Mouse (Mus musculus): ENCODE data around the gene 1700102P08Rik. TPM values are rescaled to one million over a fixed set of nuclear protein-coding genes. Genes with fewer than 3 reads are reported as not detected.

1700102P08Rik gene
- 0.54 and 0.61 TPM in 2 replicates for polyA plus RNA-seq (2015; fragmentation: Nextera tagmentation; extraction: Ambion mirVana)

GRCm38 (mm10) chr9:108392676-108393075 is at the start of gene 1700102P08Rik:
1700102P08Rik (plus strand) TSS chr9:108392805.
- 69% methylated on average over 18 of the region's 18 CpGs for WGBS
- H3K4me1 ChIP-seq = no peaks in the 10 kb centered on the region
- H3K36me3 ChIP-seq = peaks cover 68% of the 10 kb centered on the region
- no peak for ATAC-seq (replicated peaks; ENCODE audit: low FRiP score)
- H3K9ac ChIP-seq = no peak within 1 kb of the TSS
- H3K27me3 ChIP-seq = no peaks in the 10 kb centered on the region
- H3K4me3 ChIP-seq (replicated peaks) = no peak within 1 kb of the TSS
- no peak within 1 kb of the TSS for H3K27ac ChIP-seq
- no peak within 1 kb of the TSS for H3K4me2 ChIP-seq
- H3K9me3 ChIP-seq (replicated peaks) = no peaks in the 10 kb centered on the region

DNA sequence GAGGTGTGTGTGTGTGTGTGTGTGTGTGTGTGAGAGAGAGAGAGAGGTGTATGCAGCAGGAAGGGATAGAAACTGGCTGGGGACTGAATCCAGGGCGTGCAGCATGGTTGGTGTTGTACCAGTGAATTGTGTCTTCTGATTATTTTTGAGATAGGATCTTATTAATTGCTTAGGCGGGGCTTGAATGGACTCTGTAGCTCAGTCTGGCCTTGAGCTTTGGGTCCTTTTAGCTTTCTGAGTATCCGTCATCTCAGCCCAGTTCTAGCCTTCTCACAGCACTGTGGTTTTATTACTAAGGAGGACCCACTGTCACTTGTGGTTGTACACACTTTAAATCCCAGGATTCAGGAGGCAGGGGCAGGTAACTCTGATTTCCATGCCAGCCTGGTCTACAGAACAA is 49.3 kb upstream of the 1700102P08Rik start:
- Histone ChIP-seq H3K4me2 (no peak overlapping the region), H3K36me3 (peaks cover 5% of the 10 kb centered on the region), H3K4me3 (replicated peaks) (no peak overlapping the region), H3K9me3 (replicated peaks) (no peaks in the 10 kb centered on the region), H3K27me3 (no peaks in the 10 kb centered on the region), H3K27ac (no peak overlapping the region), H3K9ac (no peak overlapping the region), H3K4me1 (peaks cover 42% of the 10 kb centered on the region)
- ATAC-seq (replicated peaks; ENCODE audit: low FRiP score) = no peak
- 77% methylated on average over 3 of the region's 3 CpGs for WGBS

DNA sequence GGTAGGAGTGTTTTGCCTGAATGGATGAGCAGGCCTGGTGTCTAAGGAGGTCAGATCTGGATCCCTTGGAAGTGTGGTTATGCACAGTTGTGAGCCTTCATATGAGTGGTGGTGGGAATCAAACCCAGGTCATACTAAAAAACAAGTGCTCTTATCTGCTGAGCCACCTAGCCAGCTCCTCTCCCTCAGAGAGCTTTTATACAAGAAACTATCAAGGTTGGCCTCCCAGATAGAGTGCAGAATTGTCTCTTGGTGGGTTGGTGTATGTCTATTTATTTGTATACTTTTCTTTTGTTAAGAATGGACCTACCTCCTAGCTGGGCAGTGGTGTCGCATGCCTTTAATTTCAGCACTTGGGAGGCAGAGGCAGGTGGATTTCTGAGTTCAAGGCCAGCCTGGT is 48.8 kb upstream of the 1700102P08Rik start:
- no peak overlapping the region for H3K27ac ChIP-seq
- WGBS = 100% methylated on average over 1 of the region's 1 CpGs
- no peak overlapping the region for H3K4me2 ChIP-seq
- no peak for ATAC-seq (replicated peaks; ENCODE audit: low FRiP score)
- peaks cover 4% of the 10 kb centered on the region; the same call in 1 of the 2 replicates for H3K36me3 ChIP-seq
- H3K4me3 ChIP-seq (replicated peaks) = no peak overlapping the region
- peaks cover 42% of the 10 kb centered on the region for H3K4me1 ChIP-seq
- H3K27me3 ChIP-seq = no peaks in the 10 kb centered on the region
- no peak overlapping the region for H3K9ac ChIP-seq
- H3K9me3 ChIP-seq (replicated peaks) = no peaks in the 10 kb centered on the region

GRCm38 (mm10) chr9:108344471-108344870 is 48.1 kb upstream of the 1700102P08Rik start:
- Histone ChIP-seq H3K27ac (no peak overlapping the region), H3K36me3 (peaks cover 4% of the 10 kb centered on the region; the same call in 1 of the 2 replicates), H3K4me1 (peaks cover 48% of the 10 kb centered on the region), H3K9ac (no peak overlapping the region), H3K27me3 (no peaks in the 10 kb centered on the region), H3K4me2 (no peak overlapping the region), H3K9me3 (replicated peaks) (no peaks in the 10 kb centered on the region), H3K4me3 (replicated peaks) (no peak overlapping the region)
- WGBS = 89% methylated on average over 4 of the region's 4 CpGs
- ATAC-seq (replicated peaks; ENCODE audit: low FRiP score) = no peak

- Histone ChIP-seq H3K4me3 (replicated peaks) (peak overlapping the region; percentile 94), H3K27ac (peak overlapping the region; percentile 98), H3K9ac (peak overlapping the region; percentile 85), H3K4me2 (peak overlapping the region; percentile 70), H3K4me1 (peaks cover 26% of the 10 kb centered on the region), H3K36me3 (peaks cover 19% of the 10 kb centered on the region), H3K27me3 (no peaks in the 10 kb centered on the region), H3K9me3 (replicated peaks) (no peaks in the 10 kb centered on the region)
- WGBS = 4% methylated on average over 11 of the region's 11 CpGs
- no peak for ATAC-seq (replicated peaks; ENCODE audit: low FRiP score)
Observed at GRCm38 (mm10) chr9:108347024-108347423, 45.6 kb upstream of the 1700102P08Rik start.

GRCm38 (mm10) chr9:108347540-108348289 is 44.9 kb upstream of the 1700102P08Rik start, which contains the start of gene Usp4:
Usp4 (plus strand) TSS chr9:108347853.
- Histone ChIP-seq H3K27ac (peak within 1 kb of the TSS; percentile 98), H3K36me3 (peaks cover 25% of the 10 kb centered on the region), H3K4me2 (peak within 1 kb of the TSS; percentile 70), H3K4me3 (replicated peaks) (peak within 1 kb of the TSS; percentile 94), H3K9me3 (replicated peaks) (no peaks in the 10 kb centered on the region), H3K9ac (peak within 1 kb of the TSS; percentile 85), H3K4me1 (peaks cover 21% of the 10 kb centered on the region), H3K27me3 (no peaks in the 10 kb centered on the region)
- WGBS = under 1% methylated on average over 72 of the region's 75 CpGs
- peak; percentile 95 for ATAC-seq (replicated peaks; ENCODE audit: low FRiP score)

- Histone ChIP-seq H3K4me1 (peaks cover 21% of the 10 kb centered on the region), H3K36me3 (peaks cover 31% of the 10 kb centered on the region)
- WGBS = 2% methylated on average over 14 of the region's 14 CpGs
Observed at GRCm38 (mm10) chr9:108348290-108348680, 44.3 kb upstream of the 1700102P08Rik start.

DNA sequence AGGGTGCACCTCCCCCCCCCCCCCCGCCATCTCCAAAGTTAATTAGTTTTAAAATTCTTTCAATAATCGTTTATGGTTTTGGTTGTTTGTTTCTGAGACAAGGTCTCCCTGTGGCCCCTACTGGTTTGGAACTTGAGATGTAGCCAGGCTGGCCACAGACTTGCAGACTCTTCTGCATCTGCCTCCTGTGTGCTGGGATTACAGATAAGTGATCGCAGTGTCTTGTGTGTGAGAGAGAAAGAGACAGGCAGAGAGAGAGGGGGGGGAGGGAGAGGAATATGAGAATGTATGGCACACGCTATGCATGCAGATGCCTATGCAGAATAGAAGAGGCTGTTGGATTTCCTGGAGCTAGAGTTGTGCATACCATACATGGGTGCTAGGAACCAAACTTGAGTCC is 42.9 kb upstream of the 1700102P08Rik start:
- H3K4me3 ChIP-seq (replicated peaks) = no peak overlapping the region
- no peak for ATAC-seq (replicated peaks; ENCODE audit: low FRiP score)
- H3K4me1 ChIP-seq = peaks cover 21% of the 10 kb centered on the region
- H3K27ac ChIP-seq = no peak overlapping the region
- no peaks in the 10 kb centered on the region for H3K27me3 ChIP-seq
- WGBS = 89% methylated on average over 4 of the region's 4 CpGs
- no peak overlapping the region for H3K4me2 ChIP-seq
- no peaks in the 10 kb centered on the region for H3K9me3 ChIP-seq (replicated peaks)
- peaks cover 46% of the 10 kb centered on the region for H3K36me3 ChIP-seq
- no peak overlapping the region for H3K9ac ChIP-seq

More at GRCm38 (mm10) chr9:108348290-108348680, 44.3 kb upstream of the 1700102P08Rik start:
- Histone ChIP-seq H3K27ac (peak overlapping the region; percentile 98), H3K4me2 (peak overlapping the region; percentile 70), H3K4me3 (replicated peaks) (peak overlapping the region; percentile 94), H3K9ac (peak overlapping the region; percentile 85), H3K9me3 (replicated peaks) (no peaks in the 10 kb centered on the region), H3K27me3 (no peaks in the 10 kb centered on the region)
- no peak for ATAC-seq (replicated peaks; ENCODE audit: low FRiP score)

DNA sequence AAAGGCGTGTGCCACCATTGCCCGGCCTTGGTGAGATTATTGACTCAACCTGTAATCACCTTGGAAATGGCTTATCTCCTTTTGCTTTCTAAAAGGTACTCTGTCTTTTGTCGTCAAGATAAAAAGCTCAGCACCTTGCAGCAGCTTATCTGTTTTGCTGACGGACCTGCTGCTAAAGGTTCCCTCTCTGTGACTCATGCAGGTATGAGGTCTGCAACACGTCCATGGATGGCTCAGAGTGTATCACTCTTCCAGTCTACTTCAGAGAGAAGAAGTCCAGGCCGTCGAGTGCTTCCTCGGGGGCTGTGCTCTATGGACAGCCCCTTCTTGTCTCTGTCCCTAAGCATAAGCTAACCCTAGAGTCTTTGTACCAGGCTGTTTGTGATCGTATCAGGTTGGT is 14.4 kb upstream of the 1700102P08Rik start:
- Histone ChIP-seq H3K27ac (no peak overlapping the region), H3K9ac (no peak overlapping the region), H3K9me3 (replicated peaks) (no peaks in the 10 kb centered on the region), H3K4me2 (no peak overlapping the region), H3K4me3 (replicated peaks) (no peak overlapping the region), H3K4me1 (no peaks in the 10 kb centered on the region), H3K27me3 (no peaks in the 10 kb centered on the region), H3K36me3 (peaks cover 96% of the 10 kb centered on the region)
- WGBS = 92% methylated on average over 9 of the region's 9 CpGs
- ATAC-seq (replicated peaks; ENCODE audit: low FRiP score) = no peak

DNA sequence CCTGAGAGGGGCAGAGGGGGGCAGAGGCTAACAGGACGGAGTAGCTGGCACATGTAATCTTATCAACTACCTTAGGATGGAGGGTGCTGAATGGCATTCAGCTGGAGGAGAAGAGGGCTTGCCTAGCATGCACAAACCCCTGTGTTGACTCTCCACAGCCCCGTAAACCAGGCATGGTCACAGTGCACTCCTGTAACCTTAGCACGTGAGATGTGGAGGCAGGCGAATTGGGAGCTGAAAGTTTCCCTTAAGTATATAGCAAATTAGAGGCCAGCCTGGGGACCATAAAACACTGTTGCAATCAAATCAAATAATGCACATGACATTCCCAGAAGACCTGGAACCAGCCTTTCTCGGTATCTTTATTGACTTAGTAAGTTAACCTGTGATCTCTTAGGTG is 13.9 kb upstream of the 1700102P08Rik start:
- Histone ChIP-seq H3K36me3 (peaks cover 96% of the 10 kb centered on the region), H3K4me3 (replicated peaks) (no peak overlapping the region), H3K9ac (no peak overlapping the region), H3K4me2 (no peak overlapping the region), H3K9me3 (replicated peaks) (no peaks in the 10 kb centered on the region), H3K4me1 (no peaks in the 10 kb centered on the region), H3K27me3 (no peaks in the 10 kb centered on the region), H3K27ac (no peak overlapping the region)
- 88% methylated on average over 5 of the region's 5 CpGs for WGBS
- no peak for ATAC-seq (replicated peaks; ENCODE audit: low FRiP score)

DNA sequence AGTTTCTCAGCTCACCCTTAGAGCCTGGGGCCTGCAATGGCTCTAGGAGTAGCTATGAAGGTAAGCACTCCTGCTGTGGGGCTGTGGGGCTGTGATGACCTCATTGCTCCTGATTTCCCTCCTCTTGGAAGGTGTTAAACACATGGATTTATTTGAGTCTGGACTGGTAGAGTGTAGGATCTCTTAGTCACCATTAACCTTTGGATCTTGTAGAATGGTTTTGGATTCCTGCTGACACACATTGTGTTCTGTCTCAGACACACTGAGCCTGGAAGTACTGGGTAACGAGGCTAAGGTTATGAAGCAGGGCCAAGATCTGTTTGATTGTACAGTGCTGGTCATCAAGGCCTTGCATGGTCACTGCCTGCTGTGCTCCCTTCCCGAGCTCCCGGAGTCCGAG is 13.3 kb upstream of the 1700102P08Rik start:
- no peak overlapping the region for H3K4me3 ChIP-seq (replicated peaks)
- H3K9ac ChIP-seq = no peak overlapping the region
- H3K4me2 ChIP-seq = no peak overlapping the region
- no peak overlapping the region for H3K27ac ChIP-seq
- H3K27me3 ChIP-seq = no peaks in the 10 kb centered on the region
- ATAC-seq (replicated peaks; ENCODE audit: low FRiP score) = no peak
- H3K4me1 ChIP-seq = no peaks in the 10 kb centered on the region
- 93% methylated on average over 4 of the region's 4 CpGs for WGBS
- peaks cover 96% of the 10 kb centered on the region for H3K36me3 ChIP-seq
- H3K9me3 ChIP-seq (replicated peaks) = no peaks in the 10 kb centered on the region

GRCm38 (mm10) chr9:108381382-108381781 is 11.2 kb upstream of the 1700102P08Rik start:
- Histone ChIP-seq H3K9ac (no peak overlapping the region), H3K27ac (no peak overlapping the region), H3K4me3 (replicated peaks) (no peak overlapping the region), H3K4me1 (no peaks in the 10 kb centered on the region), H3K27me3 (no peaks in the 10 kb centered on the region), H3K4me2 (no peak overlapping the region), H3K36me3 (peaks cover 97% of the 10 kb centered on the region), H3K9me3 (replicated peaks) (no peaks in the 10 kb centered on the region)
- 96% methylated on average over 9 of the region's 9 CpGs for WGBS
- no peak for ATAC-seq (replicated peaks; ENCODE audit: low FRiP score)

Data from kidney, embryonic 15.5 days (tissue).